Mouse (Mus musculus): ENCODE measurements around the gene Hsd17b13. TPM values are rescaled to one million over a fixed set of nuclear protein-coding genes. Genes with fewer than 3 reads are reported as not detected.

The Hsd17b13 gene
- polyA plus RNA-seq, 1 experiment from 2014 or later = not detected

DNA sequence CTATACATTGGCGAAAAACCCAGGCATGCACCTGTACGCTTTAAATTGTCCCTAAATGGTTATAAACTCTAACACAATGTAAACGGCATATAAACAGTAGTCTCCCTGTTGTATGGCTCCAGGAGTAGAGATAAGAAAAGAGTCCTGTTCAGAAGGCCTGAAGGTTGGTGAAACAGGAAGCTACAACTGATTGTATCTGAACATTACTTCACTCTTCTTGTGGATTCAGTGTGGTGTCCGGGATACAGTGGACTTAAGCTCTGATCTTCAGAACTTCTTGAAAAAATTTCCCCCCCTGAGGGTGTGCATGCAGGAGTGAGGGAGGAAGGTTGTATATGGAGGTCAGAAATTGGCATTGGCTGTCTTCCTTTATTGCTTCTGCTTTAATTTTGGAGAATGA lies 57.7 kb downstream of the Hsd17b13 start:
- Histone ChIP-seq H3K27me3 (replicated peaks; ENCODE audit: control insufficient read depth, insufficient read depth, low read length) (no peaks in the 10 kb centered on the region), H3K9me3 (ENCODE audit: control insufficient read depth, low read length) (no peaks in the 10 kb centered on the region), H3K27ac (ENCODE audit: low read length) (no peak overlapping the region), H3K4me3 (replicated peaks; ENCODE audit: low read length) (no peak overlapping the region), H3K4me1 (replicated peaks; ENCODE audit: control insufficient read depth, insufficient read depth, low read length) (no peaks in the 10 kb centered on the region), H3K36me3 (ENCODE audit: control insufficient read depth, insufficient read depth) (no peaks in the 10 kb centered on the region), H3K9ac (replicated peaks; ENCODE audit: low read depth, low read length) (no peak overlapping the region), H3K4me2 (ENCODE audit: low read length) (no peak overlapping the region)
- ATAC-seq = no peak
- 95% methylated on average over 4 of the region's 4 CpGs for WGBS

DNA sequence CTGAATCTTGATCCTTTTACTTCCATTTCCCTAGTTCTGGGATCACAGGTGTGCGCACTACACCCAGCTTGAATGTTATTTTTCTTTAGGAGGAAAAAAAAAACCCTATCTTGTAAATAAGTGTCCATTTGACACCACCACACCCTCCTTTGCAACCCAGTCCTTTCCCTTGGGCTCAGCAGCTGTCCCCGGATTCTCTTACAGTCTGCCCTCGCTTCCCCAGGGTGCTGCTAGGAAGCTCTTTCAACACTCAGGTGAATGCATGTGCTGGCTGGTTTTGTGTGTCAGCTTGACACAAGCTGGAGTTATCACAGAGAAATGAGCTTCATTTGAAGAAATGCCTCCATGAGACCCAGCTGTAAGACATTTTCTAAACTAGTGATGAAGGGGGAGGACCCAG lies 59.0 kb downstream of the Hsd17b13 start:
- 80% methylated on average over 3 of the region's 3 CpGs for WGBS
- H3K4me1 ChIP-seq (replicated peaks; ENCODE audit: control insufficient read depth, insufficient read depth, low read length) = no peaks in the 10 kb centered on the region
- H3K36me3 ChIP-seq (ENCODE audit: control insufficient read depth, insufficient read depth) = no peaks in the 10 kb centered on the region
- no peak overlapping the region for H3K27ac ChIP-seq (ENCODE audit: low read length)
- H3K27me3 ChIP-seq (replicated peaks; ENCODE audit: control insufficient read depth, insufficient read depth, low read length) = no peaks in the 10 kb centered on the region
- no peak overlapping the region for H3K9ac ChIP-seq (replicated peaks; ENCODE audit: low read depth, low read length)
- H3K4me3 ChIP-seq (replicated peaks; ENCODE audit: low read length) = no peak overlapping the region
- ATAC-seq = no peak
- H3K9me3 ChIP-seq (ENCODE audit: control insufficient read depth, low read length) = no peaks in the 10 kb centered on the region
- no peak overlapping the region for H3K4me2 ChIP-seq (ENCODE audit: low read length)

DNA sequence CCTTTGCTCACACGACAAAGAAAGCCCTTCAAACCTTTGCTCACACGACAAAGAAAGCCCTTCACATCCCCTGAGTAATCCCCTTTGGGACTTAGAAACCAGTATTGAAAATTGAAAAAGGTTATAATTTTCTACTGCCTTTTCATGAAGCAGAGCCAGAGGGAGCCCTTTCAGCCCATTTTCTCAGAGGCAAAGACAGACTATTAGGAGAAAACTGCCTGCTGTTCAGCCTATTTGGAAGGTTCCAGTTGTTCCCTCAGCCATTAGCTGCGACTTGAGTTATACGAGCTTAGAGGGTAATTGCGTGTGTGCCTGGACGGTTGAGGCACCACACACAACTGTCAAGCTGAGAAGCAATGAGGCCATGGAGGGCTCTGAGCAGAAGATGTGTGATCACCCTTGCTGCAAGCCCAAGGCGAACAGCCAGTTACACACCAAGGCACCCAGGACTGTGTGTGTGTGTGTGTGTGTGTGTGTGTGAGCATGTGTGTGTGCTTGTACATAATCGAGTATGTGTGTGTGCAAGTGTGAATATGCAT lies 59.8 kb downstream of the Hsd17b13 start:
- ATAC-seq = no peak
- Histone ChIP-seq H3K27me3 (replicated peaks; ENCODE audit: control insufficient read depth, insufficient read depth, low read length) (0 out of 2 replicates have a peak, but pooled peaks cover 2% of the 10 kb centered on the region), H3K9me3 (ENCODE audit: control insufficient read depth, low read length) (no peaks in the 10 kb centered on the region), H3K4me3 (replicated peaks; ENCODE audit: low read length) (no peak overlapping the region), H3K9ac (replicated peaks; ENCODE audit: low read depth, low read length) (no peak overlapping the region), H3K4me1 (replicated peaks; ENCODE audit: control insufficient read depth, insufficient read depth, low read length) (no peaks in the 10 kb centered on the region), H3K27ac (ENCODE audit: low read length) (no peak overlapping the region), H3K4me2 (ENCODE audit: low read length) (no peak overlapping the region), H3K36me3 (ENCODE audit: control insufficient read depth, insufficient read depth) (no peaks in the 10 kb centered on the region)
- 34% methylated on average over 8 of the region's 8 CpGs for WGBS

DNA sequence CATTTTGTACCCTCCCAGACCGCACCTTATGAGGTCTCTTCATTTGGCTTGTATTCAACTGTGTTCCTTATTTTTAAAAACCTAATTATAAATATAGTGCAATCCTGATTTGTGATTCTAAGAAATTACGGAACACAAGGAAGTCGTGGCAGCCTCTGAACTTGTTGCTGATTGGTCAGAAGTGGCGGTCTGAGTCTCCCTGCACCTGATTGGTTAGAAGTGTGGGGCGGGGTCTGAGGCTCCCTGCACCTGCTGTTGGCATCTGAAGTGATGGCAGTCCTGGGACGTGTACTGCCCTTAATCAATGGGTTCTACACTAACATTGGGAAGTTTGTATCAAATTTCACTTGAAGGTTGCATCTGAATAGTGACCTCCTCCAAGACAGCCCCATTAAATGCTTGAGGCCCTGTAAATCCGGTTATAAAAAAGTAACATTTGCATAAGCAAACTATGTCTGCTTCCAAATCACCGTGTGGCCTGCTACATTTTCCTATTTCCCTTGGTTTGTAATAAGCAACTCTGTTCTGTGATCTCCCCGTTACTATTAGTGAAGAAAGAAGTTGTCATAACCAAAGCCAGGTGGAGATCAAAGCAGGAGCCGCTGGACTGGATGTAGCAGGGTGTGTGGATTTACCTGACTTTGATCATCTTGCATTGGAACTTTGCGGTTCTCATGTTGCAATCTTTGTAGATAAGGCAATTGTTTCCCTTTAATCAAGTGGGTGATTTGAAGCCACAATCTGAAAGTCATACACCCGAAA lies 60.4 kb downstream of the Hsd17b13 start:
- Histone ChIP-seq H3K9ac (replicated peaks; ENCODE audit: low read depth, low read length) (no peak overlapping the region), H3K4me3 (replicated peaks; ENCODE audit: low read length) (no peak overlapping the region), H3K9me3 (ENCODE audit: control insufficient read depth, low read length) (no peaks in the 10 kb centered on the region), H3K27ac (ENCODE audit: low read length) (no peak overlapping the region), H3K36me3 (ENCODE audit: control insufficient read depth, insufficient read depth) (no peaks in the 10 kb centered on the region), H3K27me3 (replicated peaks; ENCODE audit: control insufficient read depth, insufficient read depth, low read length) (0 out of 2 replicates have a peak, but pooled peaks cover 2% of the 10 kb centered on the region), H3K4me2 (ENCODE audit: low read length) (no peak overlapping the region), H3K4me1 (replicated peaks; ENCODE audit: control insufficient read depth, insufficient read depth, low read length) (no peaks in the 10 kb centered on the region)
- WGBS = 54% methylated on average over 12 of the region's 12 CpGs
- no peak for ATAC-seq

DNA sequence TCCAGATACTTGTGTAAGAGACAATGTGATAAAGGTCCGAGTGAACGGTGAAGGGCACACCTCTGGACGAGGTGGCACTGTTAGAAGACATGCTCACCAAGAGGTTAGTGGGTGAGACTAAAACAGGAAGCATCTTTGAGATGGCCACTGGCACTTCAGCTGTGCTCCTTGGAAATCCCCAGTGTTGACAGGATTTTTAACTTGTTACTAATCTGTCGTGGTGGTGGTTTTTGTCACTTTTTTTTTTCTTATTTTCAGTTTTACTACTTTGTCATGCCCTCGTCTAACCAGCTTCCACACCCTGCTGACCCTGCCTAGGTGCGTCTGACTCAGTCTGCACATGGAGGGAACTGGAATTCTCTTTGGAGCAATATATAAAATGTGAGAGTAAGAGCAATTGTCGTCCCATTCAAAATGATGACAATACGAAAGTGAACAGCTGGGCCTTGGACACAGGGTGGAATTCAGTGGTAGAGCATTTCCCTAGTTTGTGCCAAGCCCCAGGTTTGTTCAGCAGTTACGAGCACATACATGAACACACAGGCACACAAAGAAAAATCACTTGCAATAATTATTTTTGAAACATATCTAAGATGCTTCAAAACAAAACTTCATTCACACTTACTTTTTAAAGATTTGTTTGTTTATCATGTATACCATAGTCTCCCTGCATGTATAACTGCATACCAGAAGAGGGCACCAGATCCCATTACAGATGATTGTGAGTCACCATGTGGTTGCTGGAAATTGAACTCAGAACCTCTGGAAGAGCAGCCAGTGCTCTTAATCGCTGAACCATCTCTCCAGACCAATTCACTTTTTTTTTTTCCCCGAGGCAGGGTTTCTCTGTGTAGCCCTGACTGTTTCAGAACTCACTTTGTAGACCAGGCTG lies 62.6 kb downstream of the Hsd17b13 start:
- WGBS = 78% methylated on average over 11 of the region's 11 CpGs
- Histone ChIP-seq H3K4me3 (replicated peaks; ENCODE audit: low read length) (no peak overlapping the region), H3K9ac (replicated peaks; ENCODE audit: low read depth, low read length) (no peak overlapping the region), H3K27ac (ENCODE audit: low read length) (no peak overlapping the region), H3K9me3 (ENCODE audit: control insufficient read depth, low read length) (no peaks in the 10 kb centered on the region), H3K4me2 (ENCODE audit: low read length) (no peak overlapping the region), H3K36me3 (ENCODE audit: control insufficient read depth, insufficient read depth) (no peaks in the 10 kb centered on the region), H3K4me1 (replicated peaks; ENCODE audit: control insufficient read depth, insufficient read depth, low read length) (peaks cover 9% of the 10 kb centered on the region), H3K27me3 (replicated peaks; ENCODE audit: control insufficient read depth, insufficient read depth, low read length) (0 out of 2 replicates have a peak, but pooled peaks cover 2% of the 10 kb centered on the region)
- ATAC-seq = no peak

DNA sequence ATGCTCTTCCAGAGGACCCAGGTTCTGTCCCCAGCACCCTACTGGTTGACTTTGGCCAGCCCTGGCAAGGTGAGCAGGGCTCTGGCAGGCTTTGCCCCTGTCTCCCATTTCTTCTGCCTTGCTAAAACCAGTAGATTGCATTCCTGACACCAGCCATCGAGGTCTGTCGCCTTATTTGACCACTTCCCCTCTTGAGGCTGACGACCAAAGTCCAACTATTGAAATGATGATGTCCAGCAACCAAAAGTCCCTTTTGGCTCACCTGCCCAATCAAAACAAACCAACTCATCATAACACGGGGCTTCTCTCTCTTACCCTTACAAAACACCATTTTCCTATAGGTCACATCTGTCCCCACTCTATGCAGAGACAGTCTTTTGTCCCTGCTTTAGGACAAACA lies 64.1 kb downstream of the Hsd17b13 start:
- H3K4me1 ChIP-seq (replicated peaks; ENCODE audit: control insufficient read depth, insufficient read depth, low read length) = peaks cover 19% of the 10 kb centered on the region
- H3K9me3 ChIP-seq (ENCODE audit: control insufficient read depth, low read length) = no peaks in the 10 kb centered on the region
- no peak overlapping the region for H3K27ac ChIP-seq (ENCODE audit: low read length)
- no peak overlapping the region for H3K9ac ChIP-seq (replicated peaks; ENCODE audit: low read depth, low read length)
- H3K27me3 ChIP-seq (replicated peaks; ENCODE audit: control insufficient read depth, insufficient read depth, low read length) = 0 out of 2 replicates have a peak, but pooled peaks cover 2% of the 10 kb centered on the region
- no peak for ATAC-seq
- H3K4me2 ChIP-seq (ENCODE audit: low read length) = no peak overlapping the region
- H3K4me3 ChIP-seq (replicated peaks; ENCODE audit: low read length) = no peak overlapping the region
- no peaks in the 10 kb centered on the region for H3K36me3 ChIP-seq (ENCODE audit: control insufficient read depth, insufficient read depth)
- WGBS = 71% methylated on average over 4 of the region's 4 CpGs

DNA sequence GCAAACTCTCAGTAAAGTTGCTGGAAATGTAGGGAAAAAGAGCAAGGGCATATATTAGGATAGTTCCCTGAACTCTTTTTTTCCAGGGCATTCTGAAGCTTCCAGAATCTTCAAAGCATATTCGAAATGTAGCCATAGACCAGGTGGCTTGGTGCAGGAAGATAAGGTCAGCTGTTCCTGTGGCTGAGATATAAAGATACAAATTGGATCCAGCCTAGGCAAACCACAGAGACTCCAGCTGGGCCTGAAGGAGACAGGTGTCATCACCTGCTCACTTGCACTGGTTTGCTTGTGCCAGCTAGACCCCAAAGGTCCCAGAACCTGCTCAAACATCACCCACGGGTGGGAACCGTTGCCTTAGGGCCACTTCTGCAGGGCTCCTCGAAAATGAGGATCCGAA lies 65.7 kb downstream of the Hsd17b13 start:
- ATAC-seq = no peak
- Histone ChIP-seq H3K27me3 (replicated peaks; ENCODE audit: control insufficient read depth, insufficient read depth, low read length) (0 out of 2 replicates have a peak, but pooled peaks cover 2% of the 10 kb centered on the region), H3K9ac (replicated peaks; ENCODE audit: low read depth, low read length) (no peak overlapping the region), H3K4me1 (replicated peaks; ENCODE audit: control insufficient read depth, insufficient read depth, low read length) (peaks cover 22% of the 10 kb centered on the region), H3K4me3 (replicated peaks; ENCODE audit: low read length) (no peak overlapping the region), H3K36me3 (ENCODE audit: control insufficient read depth, insufficient read depth) (no peaks in the 10 kb centered on the region), H3K27ac (ENCODE audit: low read length) (no peak overlapping the region), H3K4me2 (ENCODE audit: low read length) (no peak overlapping the region; the same call in none of the 2 replicates), H3K9me3 (ENCODE audit: control insufficient read depth, low read length) (no peaks in the 10 kb centered on the region)
- 85% methylated on average over 5 of the region's 5 CpGs for WGBS

DNA sequence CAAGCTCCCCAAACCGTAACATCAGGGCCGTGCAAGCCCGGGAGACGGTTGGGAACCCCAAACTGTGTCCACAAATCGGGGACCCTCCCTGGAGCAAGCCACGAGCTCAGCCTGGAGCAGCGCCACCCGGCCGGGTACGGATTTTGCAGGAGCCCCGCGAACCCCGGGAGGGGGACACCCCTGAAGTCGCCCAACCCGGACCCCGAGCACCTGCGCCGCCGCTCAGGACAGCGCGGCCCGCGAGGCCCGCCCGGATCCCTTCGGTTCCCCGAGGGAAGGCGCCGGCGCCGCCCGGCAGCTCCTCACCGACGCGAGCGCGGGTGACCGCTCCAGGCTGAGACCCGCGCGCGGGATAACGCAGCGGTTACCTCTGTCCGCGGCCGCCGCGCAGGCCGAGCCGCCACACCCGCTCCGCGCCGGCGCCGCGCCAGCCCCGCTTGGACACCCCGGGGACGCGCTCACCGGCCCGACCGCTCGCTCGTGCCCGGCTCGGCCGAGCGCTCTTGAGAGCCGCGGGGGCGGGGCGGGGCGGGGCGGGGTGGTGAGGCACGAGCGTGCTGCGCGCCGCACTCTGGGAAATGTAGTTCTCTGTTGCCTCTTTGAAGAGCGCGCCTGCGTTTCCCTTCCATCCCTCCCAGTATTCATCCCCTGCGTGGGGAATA lies 66.3 kb downstream of the Hsd17b13 start, which contains the start of gene Klhl8:
Gene Klhl8, minus strand, starts transcription at position 512 of the 662 bp plus-strand sequence.
- H3K27ac ChIP-seq (ENCODE audit: low read length) = peak within 1 kb of the TSS; percentile 45
- peak within 1 kb of the TSS; percentile 94 for H3K4me3 ChIP-seq (replicated peaks; ENCODE audit: low read length)
- H3K27me3 ChIP-seq (replicated peaks; ENCODE audit: control insufficient read depth, insufficient read depth, low read length) = 0 out of 2 replicates have a peak, but pooled peaks cover 2% of the 10 kb centered on the region
- peak; percentile 98 for ATAC-seq
- H3K4me2 ChIP-seq (ENCODE audit: low read length) = peak within 1 kb of the TSS; percentile 63
- no peaks in the 10 kb centered on the region for H3K9me3 ChIP-seq (ENCODE audit: control insufficient read depth, low read length)
- 0% methylated on average over 67 of the region's 86 CpGs for WGBS
- H3K9ac ChIP-seq (replicated peaks; ENCODE audit: low read depth, low read length) = peak within 1 kb of the TSS; percentile 94
- H3K4me1 ChIP-seq (replicated peaks; ENCODE audit: control insufficient read depth, insufficient read depth, low read length) = peaks cover 22% of the 10 kb centered on the region
- H3K36me3 ChIP-seq (ENCODE audit: control insufficient read depth, insufficient read depth) = no peaks in the 10 kb centered on the region
